Mouse (Mus musculus) heart, postnatal 4 days (tissue): ENCODE results near the gene Sept9. TPM values are rescaled to one million over a fixed set of nuclear protein-coding genes. Genes with fewer than 3 reads are reported as not detected.

ENCODE experiments used
- DNase-seq: peaks from one replicate; pipeline ENCODE4 v3.0.0; 2021
- total RNA-seq, 2 experiments: library from RNA; stranded (reverse); gene quantifications; 2 replicates each; pipeline ENCODE4 v1.2.3; 2021

Gene Sept9
- total RNA-seq, 2 experiments from 2014 or later = 76.7 to 77.4 TPM

DNA sequence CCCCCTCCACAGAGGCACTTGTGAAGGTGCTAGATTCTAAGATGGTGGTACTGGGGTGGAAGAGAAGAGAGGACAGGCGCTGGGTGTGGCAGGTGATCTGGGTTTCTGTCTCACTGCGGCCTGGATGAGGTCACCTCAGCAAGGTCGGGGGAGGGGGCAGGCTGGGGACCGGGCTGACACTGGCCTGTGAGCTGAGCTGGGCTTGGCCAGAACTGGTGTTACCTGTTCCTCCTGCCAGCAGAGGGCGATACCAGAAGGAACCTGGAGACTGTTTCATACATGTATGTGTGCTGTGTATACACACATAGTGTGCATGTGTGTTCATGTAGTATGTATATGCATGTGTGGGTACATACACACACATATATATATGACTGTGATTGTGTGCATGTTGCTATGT lies 23.2 kb upstream of the Sept9 start:
- DNase-seq = peak; percentile 64

DNA sequence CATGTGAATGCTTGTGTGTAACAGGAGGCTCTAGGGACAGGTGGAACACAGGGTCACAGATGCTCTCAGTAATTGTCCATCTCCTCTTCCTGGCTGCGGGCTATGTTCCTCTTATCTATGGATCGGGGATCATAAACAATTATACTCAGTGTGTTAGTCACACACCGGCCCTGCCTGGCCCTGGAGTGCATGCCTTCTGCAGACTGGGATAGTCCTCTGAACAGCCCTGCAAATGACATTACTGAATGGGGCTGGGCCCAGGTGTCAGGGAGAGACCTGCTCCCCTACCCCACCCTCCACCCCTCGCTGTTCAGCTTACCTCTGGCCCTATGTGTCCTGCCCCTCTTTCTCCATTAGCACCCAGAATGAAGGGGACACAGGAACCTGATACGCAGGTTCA lies 22.6 kb upstream of the Sept9 start:
- DNase-seq = no peak

DNA sequence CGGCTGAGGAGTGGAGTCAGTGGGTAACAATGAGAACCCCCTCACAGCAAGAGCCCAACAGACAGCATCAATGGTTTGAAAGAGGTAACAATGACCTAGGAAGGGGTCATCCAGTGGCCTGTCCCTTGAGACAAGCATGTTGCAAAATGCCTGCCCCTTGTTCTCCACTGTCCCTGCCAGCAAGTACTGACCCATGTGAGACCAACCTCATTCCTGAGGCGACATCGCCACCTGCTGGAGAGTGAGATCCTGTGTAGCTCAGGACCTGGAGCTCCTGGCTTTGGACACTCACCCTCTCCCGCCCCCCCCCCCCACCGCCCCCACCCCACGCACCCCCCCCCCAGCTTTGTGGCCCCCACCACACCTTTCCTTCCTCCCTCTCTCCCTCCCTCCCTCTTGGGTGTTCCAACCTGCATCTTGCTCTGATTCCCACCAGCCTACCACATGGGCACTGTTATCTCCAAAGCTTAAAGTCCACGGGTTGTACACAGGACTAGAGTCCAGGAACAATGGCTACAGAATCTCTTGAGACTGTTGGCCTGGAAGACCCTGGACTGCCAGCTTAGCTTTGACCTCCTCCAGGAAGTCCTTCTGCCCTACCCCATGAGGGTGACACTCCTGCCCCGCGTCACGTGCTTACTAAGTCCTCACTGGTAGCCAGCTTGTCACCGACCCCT lies 22.0 kb upstream of the Sept9 start:
- peak; percentile 96 for DNase-seq

DNA sequence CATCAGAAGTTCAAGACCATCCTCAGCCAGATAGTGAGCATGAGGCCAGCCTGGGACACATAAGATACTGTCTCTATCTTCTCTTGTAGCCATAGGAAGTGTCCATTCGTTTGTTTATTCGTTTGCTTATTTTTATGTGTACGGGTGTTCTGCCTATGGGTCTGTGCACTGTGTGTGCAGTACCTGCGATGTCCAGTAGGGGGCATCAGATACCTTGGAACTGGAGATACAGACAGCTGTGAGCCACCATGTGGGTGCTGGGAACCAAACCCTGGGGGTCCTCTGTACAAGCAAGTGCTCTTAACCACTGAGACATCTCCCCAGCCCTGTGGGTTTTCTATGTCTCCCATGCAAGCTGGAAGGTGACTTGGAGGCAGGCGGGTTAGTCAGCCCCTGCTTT lies 19.6 kb upstream of the Sept9 start:
- DNase-seq = no peak

DNA sequence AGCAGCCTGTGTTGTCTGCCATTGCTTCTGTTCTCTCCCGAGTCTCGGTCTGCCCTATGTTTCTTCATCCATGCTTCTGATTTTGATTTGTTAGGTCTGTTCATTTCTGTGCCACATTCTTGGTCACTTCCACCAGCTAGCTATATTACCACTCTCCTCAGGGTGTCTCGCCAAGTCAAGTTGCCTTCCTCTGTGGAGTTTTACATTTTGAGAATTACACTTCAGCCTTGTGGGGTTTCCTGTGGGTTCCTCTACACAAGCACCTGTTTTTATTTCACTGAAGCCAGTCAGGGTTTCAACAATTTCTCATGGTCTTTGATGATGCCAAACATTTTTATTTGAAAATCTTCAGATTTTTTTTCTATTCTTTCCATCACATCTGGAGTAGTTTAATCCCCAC lies 16.7 kb upstream of the Sept9 start:
- no peak for DNase-seq

DNA sequence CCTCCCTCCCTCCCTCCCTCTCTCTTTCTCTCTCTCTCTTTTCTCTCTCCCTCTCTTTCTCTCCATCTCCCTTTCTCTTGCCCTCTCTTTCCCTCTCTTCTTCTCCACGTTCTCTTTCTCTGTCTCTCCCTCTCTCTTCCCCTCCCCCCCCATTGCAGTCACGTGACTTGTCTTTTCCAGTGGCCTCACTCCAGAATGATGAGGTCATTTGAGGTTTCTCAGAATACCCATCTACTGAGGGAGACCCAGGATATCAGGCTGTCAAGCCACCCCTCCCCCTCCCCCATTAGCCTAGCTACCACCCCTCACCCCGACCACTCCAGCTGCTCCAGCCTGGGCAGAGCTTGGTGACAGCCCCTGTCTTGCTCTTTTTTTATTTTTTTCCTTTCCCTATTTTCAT lies 16.2 kb upstream of the Sept9 start:
- no peak for DNase-seq

DNA sequence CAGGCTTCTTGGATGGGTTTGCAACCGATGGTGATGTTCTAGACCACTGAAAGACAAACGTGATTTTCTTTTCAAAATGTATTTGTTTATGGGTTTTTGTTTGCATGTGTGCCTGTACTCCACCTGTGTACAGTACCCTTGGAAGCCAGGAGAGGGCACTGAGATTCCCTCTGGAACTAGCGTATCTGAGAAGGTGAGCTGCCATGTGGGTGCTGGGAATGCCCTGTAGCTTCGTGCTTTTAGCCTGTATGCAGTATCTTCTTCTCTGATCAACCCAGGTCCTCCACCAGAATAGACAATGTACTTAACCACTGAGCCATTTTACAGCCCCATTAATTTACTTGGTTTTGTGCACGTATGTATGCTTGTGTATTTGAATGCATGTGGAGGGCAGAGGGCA lies 15.6 kb upstream of the Sept9 start:
- DNase-seq = no peak

DNA sequence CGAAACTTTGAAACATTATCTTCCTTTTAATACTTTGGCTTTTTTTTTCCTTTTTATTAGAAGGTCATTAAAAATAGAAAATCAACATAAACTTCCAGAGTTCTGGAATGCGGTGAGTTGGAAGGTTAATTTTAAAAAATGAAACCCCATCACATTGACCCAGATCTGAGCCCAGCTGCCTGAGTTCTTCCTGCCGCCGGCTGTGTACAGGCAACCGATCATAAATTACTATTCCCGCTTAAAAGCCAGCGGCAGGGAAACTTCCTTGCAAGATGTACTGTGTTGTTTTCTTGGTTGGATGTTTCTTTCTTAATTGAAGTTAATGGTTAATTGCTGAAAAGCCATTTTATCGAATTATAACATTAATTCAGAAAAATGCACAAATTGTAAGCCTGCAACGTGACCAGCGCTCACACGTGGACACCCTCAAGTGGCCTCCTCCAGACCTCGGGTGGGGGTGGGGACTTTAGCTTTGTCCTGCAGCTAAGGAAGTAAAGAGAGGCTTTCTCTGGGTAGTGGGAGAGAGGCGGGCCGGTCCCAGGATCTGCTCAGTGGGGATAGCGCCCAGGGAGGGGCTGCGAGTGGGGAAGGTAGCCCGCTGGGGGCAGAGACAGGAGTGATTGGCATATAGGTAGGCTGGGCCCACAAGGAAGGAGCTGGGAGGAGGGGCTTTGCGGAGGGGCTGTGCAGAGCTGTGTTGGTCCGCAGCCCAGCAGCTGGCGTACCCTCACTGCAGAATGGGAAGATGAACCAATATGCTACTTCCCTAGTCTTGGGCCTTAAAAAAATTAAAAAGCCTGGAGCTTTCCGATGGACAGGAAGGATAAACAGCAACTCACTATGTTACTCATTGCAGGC lies 14.2 kb upstream of the Sept9 start:
- DNase-seq = no peak

DNA sequence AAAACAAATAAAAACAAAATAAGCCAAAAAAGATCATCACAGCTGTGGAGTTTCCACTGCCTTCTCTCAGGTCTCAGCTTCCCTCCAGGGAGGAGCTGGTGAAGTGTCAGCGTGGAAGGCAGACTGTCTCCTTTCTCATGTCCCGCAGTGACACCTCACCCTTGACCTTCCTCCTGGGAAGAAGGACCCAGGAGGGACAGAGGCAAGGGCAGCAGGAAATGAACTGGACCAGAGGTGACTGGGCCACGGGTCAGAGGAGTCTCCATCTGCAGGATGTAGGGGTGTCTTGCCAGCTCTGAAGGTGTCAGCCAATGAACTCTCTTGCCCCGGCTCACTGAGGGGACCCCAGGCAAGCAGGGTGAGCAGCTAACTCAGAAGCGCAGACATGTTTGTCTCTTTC lies 7.9 kb upstream of the Sept9 start:
- no peak for DNase-seq

DNA sequence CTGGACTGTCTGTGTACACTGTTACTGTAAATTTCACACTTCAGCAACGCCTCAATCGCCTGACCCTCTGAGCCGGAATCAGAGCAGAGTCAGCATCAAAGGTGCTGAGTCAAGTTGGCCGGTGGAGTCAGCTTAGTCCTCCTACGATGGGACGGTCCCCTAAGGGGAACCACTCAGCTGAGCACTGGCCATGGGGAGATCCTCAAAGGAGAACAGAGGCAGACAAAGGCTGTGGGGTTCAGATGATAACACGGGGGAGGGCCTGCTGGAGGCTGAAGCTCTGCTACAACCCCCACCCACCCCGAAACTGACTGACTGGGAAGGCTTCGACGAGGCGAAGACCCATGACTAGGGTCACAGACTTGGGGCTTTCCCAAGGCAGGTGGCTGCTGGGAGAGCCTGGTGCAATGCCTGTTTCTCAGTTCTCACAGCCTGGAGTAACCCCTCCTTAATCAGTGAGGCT lies 5.0 kb upstream of the Sept9 start:
- DNase-seq = no peak

DNA sequence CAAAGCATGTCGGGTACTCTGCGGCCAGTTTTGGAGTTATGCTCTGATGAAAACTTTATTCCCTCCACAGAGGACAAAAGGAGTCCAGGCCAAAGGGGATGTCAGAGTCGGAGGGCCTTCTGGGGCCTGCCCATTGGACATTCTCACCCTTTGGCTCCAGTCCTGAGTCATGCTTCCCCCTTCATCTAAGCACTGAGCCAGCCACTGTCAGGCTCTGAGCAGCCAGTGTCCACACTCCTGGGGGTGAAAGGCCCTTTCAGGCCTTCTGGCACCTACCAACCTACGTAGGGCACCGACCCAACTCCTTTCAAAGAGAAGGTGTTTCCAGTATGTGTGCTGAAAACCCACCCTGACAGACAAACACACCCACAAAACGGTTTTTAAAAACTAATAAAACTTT lies 3.8 kb upstream of the Sept9 start:
- DNase-seq = no peak

DNA sequence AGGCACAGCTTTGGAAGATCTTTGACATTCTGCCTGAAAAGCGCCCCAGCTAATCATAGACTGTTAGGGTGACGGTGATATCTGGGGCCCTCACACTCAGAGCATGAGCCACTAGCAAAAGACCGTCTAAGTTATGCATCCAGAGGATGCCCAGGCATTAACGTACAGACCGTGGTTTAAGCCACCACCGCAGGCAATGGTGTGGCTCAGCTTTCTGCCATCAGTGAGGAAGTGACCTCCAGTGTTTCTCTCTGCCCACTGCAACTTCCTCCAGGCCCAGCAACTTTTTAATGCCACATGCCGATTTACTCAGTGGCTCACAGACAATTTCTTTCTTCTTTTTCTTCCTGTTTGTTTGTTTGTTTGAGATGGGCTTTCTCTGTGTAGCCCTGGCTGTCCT lies 2.8 kb upstream of the Sept9 start:
- no peak for DNase-seq

DNA sequence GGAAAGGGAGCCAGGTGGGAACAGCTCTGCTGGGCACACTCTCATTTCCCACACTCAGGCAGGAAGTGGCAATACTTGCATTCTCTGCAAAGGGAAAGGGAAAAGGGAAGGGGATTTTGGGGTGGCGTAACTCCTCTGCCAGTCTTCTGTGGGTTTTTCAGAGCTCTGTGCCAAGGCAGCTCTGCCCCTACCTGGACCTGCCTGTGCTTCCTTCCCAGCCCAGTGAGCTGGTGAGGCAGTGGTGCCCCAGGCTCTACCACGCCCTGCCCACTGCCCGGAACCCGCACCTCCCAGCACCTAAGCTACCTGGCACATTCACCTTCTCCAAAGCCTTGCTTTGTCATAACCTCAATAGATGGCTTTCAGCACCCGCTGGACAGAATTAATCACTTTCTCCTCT lies 1.3 kb upstream of the Sept9 start:
- DNase-seq = no peak

DNA sequence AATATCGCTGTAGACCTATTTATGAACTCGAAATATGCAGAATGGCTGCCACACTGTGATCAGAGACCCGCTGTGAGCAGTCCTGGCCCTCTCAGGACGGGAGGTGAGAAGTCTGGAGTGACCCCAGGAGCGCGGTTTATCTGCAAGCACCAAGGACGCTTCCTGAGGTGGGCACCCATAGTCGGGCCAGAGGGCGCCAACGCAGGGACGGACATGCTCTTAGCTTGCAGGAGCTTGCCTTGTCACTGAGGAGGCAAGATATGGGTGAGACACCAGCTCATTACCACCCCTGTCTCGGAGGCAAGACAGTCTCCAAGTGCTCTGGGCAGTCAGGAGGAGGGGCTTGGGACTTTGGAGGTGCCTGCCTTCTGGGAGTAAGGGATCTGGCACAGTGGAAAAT lies 2.4 kb downstream of the Sept9 start:
- DNase-seq = no peak

DNA sequence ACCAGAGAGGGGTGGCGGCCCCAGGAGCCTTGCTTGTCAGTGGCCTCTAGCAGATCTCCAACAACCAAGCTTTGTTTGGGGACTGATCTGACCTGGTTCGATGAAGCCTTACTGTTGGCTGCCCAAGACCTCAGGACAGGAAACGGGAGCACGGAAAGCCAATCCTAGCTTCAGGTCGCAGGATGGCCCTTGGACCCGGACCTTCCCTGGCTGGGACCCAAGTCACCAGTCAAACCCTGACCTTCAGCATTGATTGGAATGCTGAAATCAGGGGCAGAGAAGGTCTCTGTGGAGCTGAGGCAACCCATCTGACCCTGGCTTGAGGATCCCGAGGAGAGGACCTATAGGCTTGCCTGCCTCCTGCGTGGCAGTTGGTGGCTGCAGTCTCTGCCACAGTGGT lies 5.1 kb downstream of the Sept9 start:
- DNase-seq = no peak

DNA sequence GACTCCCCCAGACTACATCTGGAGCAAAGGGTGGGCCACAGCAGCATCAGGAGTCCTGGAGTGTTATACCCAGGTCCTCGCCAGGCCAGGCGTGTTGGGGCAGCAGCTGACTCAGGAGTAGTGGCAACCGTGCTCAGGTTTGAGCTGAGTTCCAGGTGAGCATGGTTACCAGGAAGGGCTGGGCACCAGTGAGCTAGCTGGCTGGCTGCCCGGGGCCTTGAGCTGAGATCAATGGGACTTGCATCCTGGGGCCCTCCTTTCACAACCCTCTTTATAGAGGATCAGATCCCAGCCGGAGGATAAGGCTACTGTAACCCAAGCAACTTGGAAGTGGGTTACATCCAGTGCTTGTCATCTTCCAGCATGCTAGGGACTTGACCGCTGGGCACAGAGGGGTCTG lies 5.6 kb downstream of the Sept9 start:
- no peak for DNase-seq

DNA sequence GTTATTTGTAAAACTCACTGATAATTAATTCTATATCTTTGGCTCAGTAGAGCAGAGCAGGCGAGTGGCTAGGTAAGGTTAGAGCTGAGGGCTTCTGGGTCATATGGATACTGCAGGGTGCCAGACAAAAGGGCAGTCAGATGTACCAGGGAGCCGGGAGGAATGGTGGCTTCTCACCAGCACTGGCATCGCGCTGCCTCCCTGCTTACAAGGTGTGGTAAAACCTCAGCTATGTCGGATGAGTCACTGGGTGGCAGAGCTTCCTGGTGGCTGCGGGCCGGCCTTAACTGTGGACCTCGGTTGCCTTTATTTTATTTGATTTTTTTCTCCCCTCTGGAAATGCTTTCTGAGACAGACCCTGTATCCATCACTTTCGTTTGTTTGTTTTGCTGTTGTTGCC lies 6.0 kb downstream of the Sept9 start:
- DNase-seq = no peak

DNA sequence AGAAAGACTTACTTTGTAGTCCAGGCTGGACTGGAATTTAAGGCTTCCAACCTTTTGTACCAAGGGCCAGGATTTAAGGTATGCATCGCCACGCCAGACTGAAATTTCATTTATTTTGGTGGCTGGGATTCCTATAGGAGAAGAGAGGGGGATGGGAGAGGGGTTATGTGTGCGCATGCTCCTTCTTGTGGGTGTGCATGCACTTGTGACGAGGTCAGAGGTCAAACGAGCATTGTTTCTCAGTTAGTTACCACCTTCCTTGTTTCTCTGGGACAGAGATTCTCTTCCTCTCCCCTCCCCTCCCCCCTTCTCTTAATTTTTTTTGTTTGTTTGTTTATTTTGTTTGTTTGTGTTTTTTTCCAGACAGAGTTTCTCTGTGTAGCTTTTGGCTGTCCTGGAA lies 8.0 kb downstream of the Sept9 start:
- no peak for DNase-seq

DNA sequence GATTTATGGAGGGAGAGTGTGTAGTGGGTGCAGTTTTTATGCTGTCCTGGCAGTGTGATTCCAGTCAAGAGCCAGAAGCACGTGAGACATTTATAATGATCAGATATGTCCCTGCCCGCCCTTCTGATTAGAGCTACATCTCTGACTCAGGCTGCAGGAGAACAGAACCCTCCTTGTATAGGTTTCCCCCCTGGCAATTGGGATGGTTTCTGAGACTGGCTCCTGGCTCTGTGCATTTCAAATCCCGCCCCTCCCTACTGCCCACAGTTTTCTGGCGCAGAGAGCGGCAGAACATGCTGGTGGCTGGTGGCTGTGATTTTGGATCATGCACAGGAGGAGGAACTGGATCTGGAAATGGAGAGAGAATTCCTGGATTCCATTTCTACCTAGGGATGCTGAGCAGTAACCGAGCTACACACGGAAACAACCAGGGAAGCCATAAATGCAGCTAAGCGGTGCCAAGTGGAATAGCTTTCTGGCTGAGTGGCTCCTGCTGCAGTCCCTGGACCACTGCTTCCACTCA lies 8.8 kb downstream of the Sept9 start:
- DNase-seq = no peak

DNA sequence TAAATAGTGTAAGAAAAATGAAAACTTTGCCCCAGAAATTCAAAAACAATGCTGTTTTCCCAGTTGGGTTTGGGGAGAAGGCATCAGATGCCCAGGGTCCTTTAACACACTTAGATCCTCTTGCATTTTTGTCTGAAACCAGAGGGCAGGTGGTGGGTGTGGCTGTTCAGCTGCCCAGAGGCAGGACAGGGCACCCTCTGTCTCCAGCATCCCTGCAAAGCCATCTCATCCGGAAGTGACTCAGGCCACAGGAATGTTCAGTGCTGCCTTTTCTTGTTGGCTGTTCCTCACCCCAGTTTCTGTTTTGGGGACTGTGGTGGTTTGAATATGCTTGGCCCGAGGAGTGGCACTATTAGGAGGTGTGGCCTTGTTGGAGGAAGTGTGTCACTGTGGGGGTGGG lies 17.3 kb downstream of the Sept9 start:
- no peak for DNase-seq

DNA sequence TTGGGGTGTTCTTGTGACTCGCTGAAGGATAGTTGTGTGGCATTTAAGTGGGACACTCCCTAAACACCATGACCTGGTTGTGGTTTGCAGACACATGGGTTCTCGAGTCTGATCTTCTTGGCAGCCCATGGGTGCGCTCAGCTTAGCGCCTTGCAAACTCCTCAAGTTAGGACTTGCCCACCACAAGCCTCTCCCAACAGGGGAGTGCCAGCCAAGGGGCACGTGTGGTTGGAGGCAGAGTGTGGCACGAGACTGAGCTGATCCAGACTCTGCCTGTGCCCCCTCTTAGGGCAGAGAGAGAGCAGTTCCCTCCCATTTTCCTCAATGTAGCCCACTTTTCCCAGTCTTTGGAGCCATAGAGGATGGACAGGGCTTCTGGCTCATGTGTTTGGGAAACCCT lies 18.6 kb downstream of the Sept9 start:
- DNase-seq = no peak

DNA sequence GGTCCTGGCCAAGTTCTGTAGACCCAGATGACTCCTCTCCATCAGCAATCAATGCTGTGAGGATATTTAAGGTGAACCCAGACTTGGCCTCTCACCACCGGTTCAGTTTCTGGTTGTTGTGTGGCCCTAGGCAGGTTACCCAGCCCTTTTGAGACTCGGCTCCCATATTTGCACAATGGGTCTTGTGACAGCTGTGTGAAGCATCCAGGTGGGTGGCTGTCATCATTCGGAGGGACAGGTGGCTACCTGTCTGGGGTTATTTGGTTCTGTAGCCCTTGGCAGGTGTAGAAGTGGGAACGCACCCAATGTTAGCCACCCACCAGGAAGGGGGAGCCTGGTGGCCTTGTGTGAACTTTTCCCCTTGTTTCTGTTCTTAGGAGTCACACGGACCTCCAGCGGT lies 19.0 kb downstream of the Sept9 start:
- no peak for DNase-seq

DNA sequence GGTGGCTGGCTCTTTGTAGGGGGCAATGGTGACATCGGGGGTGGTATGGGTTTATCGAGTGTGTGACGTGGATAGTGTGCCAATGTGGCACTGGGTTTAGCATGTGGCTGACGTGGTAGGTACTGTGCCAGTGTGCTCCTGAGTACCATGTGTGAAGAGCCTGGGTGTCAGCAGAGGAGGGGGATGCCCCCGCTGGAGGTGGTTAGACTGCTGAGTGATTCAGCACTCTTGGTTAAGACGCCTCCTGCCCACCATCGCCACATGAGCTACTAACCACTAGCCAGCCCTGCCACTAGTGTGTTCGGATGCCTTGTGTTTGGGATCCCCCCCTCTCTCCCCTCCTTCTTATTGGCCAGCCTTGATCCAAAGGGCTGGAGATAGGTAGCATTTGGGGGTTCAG lies 21.3 kb downstream of the Sept9 start:
- DNase-seq = no peak

DNA sequence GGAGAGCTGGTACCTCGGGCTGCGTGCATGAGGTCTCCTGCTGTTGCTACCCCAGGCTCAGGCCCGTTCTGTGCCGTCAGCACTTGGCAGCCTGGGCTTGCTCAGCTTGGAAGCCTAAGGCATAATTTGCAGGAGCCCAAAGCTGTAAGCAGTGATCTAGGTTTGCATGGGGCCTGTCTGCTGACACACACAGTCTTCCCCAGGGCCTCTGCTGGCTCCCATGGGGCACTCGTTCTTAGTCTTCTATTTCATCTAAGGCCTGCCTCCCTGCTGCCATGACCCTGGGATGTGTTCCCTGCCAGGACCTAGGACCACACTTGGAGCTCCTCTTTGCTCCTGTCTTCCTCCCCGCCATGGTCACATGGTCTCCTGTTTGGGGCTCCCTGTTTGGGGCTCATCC lies 21.7 kb downstream of the Sept9 start:
- no peak for DNase-seq
